Mouse (Mus musculus) lung, postnatal 25 days (tissue): ENCODE results near the gene Hsd11b2.
A peak's percentile ranks its signal among the peaks of the same experiment; 100 is the strongest.

Source experiments
- DNase-seq: peaks from one replicate; pipeline ENCODE4 v3.0.0; 2022; ENCODE audit warnings: low spot score

The Hsd11b2 gene

GRCm38 (mm10) chr8:105484392-105484791 is 34.2 kb upstream of the Hsd11b2 start:
- DNase-seq = peak; percentile 61

- DNase-seq = no peak
These were observed 30.5 kb upstream of the Hsd11b2 start for GRCm38 (mm10) chr8:105488082-105488481.

- DNase-seq = no peak
These were observed 29.3 kb upstream of the Hsd11b2 start for GRCm38 (mm10) chr8:105489281-105489680.

GRCm38 (mm10) chr8:105493495-105493894 is 25.1 kb upstream of the Hsd11b2 start:
- no peak for DNase-seq

GRCm38 (mm10) chr8:105494566-105494965 is 24.0 kb upstream of the Hsd11b2 start:
- DNase-seq = peak; percentile 78

- DNase-seq = peak; percentile 64
These were observed 22.9 kb upstream of the Hsd11b2 start for GRCm38 (mm10) chr8:105495350-105496302.

GRCm38 (mm10) chr8:105496439-105497180 is 21.9 kb upstream of the Hsd11b2 start, which contains the start of gene Zdhhc1:
Zdhhc1 (minus strand) TSS chr8:105496902.
- peak; percentile 90 for DNase-seq

GRCm38 (mm10) chr8:105499787-105500186 is 18.8 kb upstream of the Hsd11b2 start:
- no peak for DNase-seq

GRCm38 (mm10) chr8:105504617-105505016 is 13.9 kb upstream of the Hsd11b2 start:
- DNase-seq = peak; percentile 61

GRCm38 (mm10) chr8:105506977-105507376 is 11.6 kb upstream of the Hsd11b2 start:
- DNase-seq = no peak

GRCm38 (mm10) chr8:105508758-105509157 is 9.8 kb upstream of the Hsd11b2 start:
- no peak for DNase-seq

- no peak for DNase-seq
These were observed 8.4 kb upstream of the Hsd11b2 start for GRCm38 (mm10) chr8:105509997-105510735.

- no peak for DNase-seq
These were observed 4.4 kb upstream of the Hsd11b2 start for GRCm38 (mm10) chr8:105514194-105514593.

GRCm38 (mm10) chr8:105514656-105515055 is 3.9 kb upstream of the Hsd11b2 start:
- no peak for DNase-seq

- peak; percentile 82 for DNase-seq
These were observed 2.4 kb upstream of the Hsd11b2 start for GRCm38 (mm10) chr8:105516018-105516645.

GRCm38 (mm10) chr8:105517346-105517745 is 1.2 kb upstream of the Hsd11b2 start:
- DNase-seq = no peak

- no peak for DNase-seq
These were observed 1.0 kb downstream of the Hsd11b2 start for GRCm38 (mm10) chr8:105519591-105519990.

GRCm38 (mm10) chr8:105520521-105520920 is 2.0 kb downstream of the Hsd11b2 start:
- DNase-seq = no peak

- DNase-seq = no peak
These were observed 2.5 kb downstream of the Hsd11b2 start for GRCm38 (mm10) chr8:105521061-105521460.

- DNase-seq = no peak
These were observed 3.6 kb downstream of the Hsd11b2 start for GRCm38 (mm10) chr8:105521995-105522769.

- no peak for DNase-seq
These were observed 4.3 kb downstream of the Hsd11b2 start for GRCm38 (mm10) chr8:105522890-105523289.
